Mouse (Mus musculus) bone marrow macrophage, adult 2 months (primary cell): ENCODE data around the gene Diaph2.

Source experiments
- CTCF ChIP-seq: IDR thresholded peaks from 2 replicates; pipeline ENCODE4 v1.5.1; 2012; ENCODE audit warnings: low read depth, mild to moderate bottlenecking, low read length, moderate library complexity
- POLR2A ChIP-seq: IDR thresholded peaks from 2 replicates; pipeline ENCODE4 v1.6.1; 2012; ENCODE audit warnings: mild to moderate bottlenecking, low read depth, low read length, borderline replicate concordance

GRCm38 (mm10) chrX:129777404-129777962 is 27.9 kb downstream of the Diaph2 start:
- TF ChIP-seq POLR2A (no peak), CTCF (no peak)
